20 mouse cellular contexts compared by ENCODE assay signal in the genomic region with DNA sequence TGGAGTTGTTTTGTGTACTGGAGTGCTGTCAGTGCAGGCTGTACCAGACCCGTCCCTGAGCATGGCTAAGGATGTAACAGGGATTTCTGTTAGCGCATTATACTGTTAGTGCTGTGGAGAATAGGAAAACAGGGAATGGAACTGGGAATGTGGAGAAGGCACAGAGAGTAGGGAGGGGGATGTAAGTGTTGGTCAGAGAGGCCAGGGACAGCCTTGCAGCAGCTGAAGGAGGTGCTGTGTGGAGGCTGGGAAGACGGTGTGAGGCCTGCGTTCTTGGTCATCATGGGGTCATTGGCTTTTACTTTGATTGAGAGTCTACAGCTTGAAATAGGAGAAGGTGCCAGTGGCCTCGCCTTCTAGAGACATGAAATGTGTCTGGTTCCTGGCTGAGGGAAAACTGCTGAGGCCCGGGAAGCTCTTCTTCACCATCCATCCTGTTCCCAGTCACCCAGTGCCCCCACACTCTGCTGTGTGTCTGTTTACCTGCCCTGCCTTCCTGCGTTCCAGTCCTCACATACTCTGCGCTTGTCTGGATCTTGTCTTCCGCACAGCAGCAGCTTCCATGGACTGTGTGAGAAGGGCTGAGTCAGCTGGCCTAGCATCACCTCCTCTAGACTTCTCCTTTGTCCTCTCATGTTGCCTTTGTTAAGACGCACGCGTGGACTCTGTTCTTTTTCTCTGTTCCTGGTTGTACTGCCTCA. TPM values are rescaled to one million over a fixed set of nuclear protein-coding genes. Genes with fewer than 3 reads are reported as not detected.
DNase-seq lines count a peak whose midpoint lies in the region; ATAC-seq and TF ChIP-seq lines count a peak whose summit lies in the region.
"Had no signal": no experiment of that assay in that cellular context is flagged by ENCODE, and none has a peak within 500 bp of the region (broad histone marks: within the 10 kb centered on the region; RNA-seq: fewer than 3 reads in every experiment).

No protein-coding gene starts in this region.

- peak overlapping the region; percentile 54; the same call in 1 of the 2 replicates for H3K27ac ChIP-seq in forebrain, embryonic 15.5 days (replicated peaks)
- no peak overlapping the region for H3K27ac ChIP-seq in forebrain, embryonic 11.5 days (ENCODE audit: low read depth, low read length)
- no peak overlapping the region; the same call in 1 of the 2 replicates for H3K27ac ChIP-seq in kidney, embryonic 14.5 days (ENCODE audit: low read depth, low read length)
- no peak overlapping the region for H3K27ac ChIP-seq in midbrain, postnatal 0 days (ENCODE audit: low read depth, low read length)
- H3K27ac ChIP-seq in midbrain, embryonic 11.5 days (ENCODE audit: low read depth, low read length), result no peak overlapping the region
- H3K27ac ChIP-seq: embryonic facial prominence, embryonic 15.5 days; gastrocnemius, adult 2 months; layer of hippocampus, adult 2 months; left cerebral cortex, adult 2 months; limb, embryonic 13.5 days; liver, embryonic 15.5 days had no signal

- H3K9ac ChIP-seq in forebrain, embryonic 15.5 days (replicated peaks), result no peak overlapping the region
- H3K9ac ChIP-seq in forebrain, embryonic 11.5 days (ENCODE audit: low read length), result no peak overlapping the region
- H3K9ac ChIP-seq in kidney, embryonic 14.5 days (ENCODE audit: low read depth, low read length), result no peak overlapping the region
- H3K9ac ChIP-seq in midbrain, postnatal 0 days (replicated peaks; ENCODE audit: low read length, poor library complexity, severe bottlenecking), result no peak overlapping the region
- H3K9ac ChIP-seq in midbrain, embryonic 11.5 days (ENCODE audit: low read length), result no peak overlapping the region
- H3K9ac ChIP-seq: embryonic facial prominence, embryonic 15.5 days; limb, embryonic 13.5 days; liver, embryonic 15.5 days had no signal

- peaks cover 9% of the 10 kb centered on the region; the same call in 1 of the 2 replicates for H3K36me3 ChIP-seq in forebrain, embryonic 15.5 days
- no peaks in the 10 kb centered on the region for H3K36me3 ChIP-seq in forebrain, embryonic 11.5 days (ENCODE audit: control insufficient read depth, insufficient read depth, low read length)
- peaks cover 36% of the 10 kb centered on the region for H3K36me3 ChIP-seq in kidney, embryonic 14.5 days (ENCODE audit: control insufficient read depth, insufficient read depth, low read length)
- H3K36me3 ChIP-seq in midbrain, postnatal 0 days (ENCODE audit: insufficient read depth, low read length), result no peaks in the 10 kb centered on the region
- H3K36me3 ChIP-seq in midbrain, embryonic 11.5 days (ENCODE audit: control insufficient read depth, insufficient read depth, low read length), result no peaks in the 10 kb centered on the region

- WGBS in forebrain, embryonic 15.5 days, result 70% methylated on average over 12 of the region's 12 CpGs
- WGBS in forebrain, embryonic 11.5 days, result 82% methylated on average over 12 of the region's 12 CpGs
- WGBS in kidney, embryonic 14.5 days, result 24% methylated on average over 12 of the region's 12 CpGs
- 71% methylated on average over 12 of the region's 12 CpGs for WGBS in midbrain, postnatal 0 days
- WGBS in midbrain, embryonic 11.5 days, result 82% methylated on average over 12 of the region's 12 CpGs

- peaks cover 13% of the 10 kb centered on the region; the same call in 1 of the 2 replicates for H3K4me1 ChIP-seq in forebrain, embryonic 15.5 days
- H3K4me1 ChIP-seq in forebrain, embryonic 11.5 days (replicated peaks; ENCODE audit: control insufficient read depth, insufficient read depth, low read length), result no peaks in the 10 kb centered on the region; the same call in 1 of the 2 replicates
- H3K4me1 ChIP-seq in kidney, embryonic 14.5 days (ENCODE audit: control insufficient read depth, insufficient read depth, low read length), result 0 out of 2 replicates have a peak, but pooled peaks cover 4% of the 10 kb centered on the region
- no peaks in the 10 kb centered on the region for H3K4me1 ChIP-seq in midbrain, postnatal 0 days (ENCODE audit: insufficient read depth, low read length)
- no peaks in the 10 kb centered on the region for H3K4me1 ChIP-seq in midbrain, embryonic 11.5 days (ENCODE audit: control insufficient read depth, insufficient read depth, low read length)
- H3K4me1 ChIP-seq: embryonic facial prominence, embryonic 15.5 days had no signal

- no peak for TF ChIP-seq CTCF in midbrain, postnatal 0 days (IDR thresholded peaks at IDR 0.05)

- H3K9me3 ChIP-seq in forebrain, embryonic 15.5 days, result no peaks in the 10 kb centered on the region
- no peaks in the 10 kb centered on the region for H3K9me3 ChIP-seq in forebrain, embryonic 11.5 days (ENCODE audit: control insufficient read depth, low read length)
- H3K9me3 ChIP-seq in kidney, embryonic 14.5 days (ENCODE audit: control insufficient read depth, low read length), result no peaks in the 10 kb centered on the region
- no peaks in the 10 kb centered on the region for H3K9me3 ChIP-seq in midbrain, postnatal 0 days (ENCODE audit: low read length)
- H3K9me3 ChIP-seq in midbrain, embryonic 11.5 days (ENCODE audit: control insufficient read depth, low read length), result no peaks in the 10 kb centered on the region
- H3K9me3 ChIP-seq: embryonic facial prominence, embryonic 15.5 days; limb, embryonic 13.5 days; liver, embryonic 15.5 days had no signal

- no peak overlapping the region for H3K4me2 ChIP-seq in forebrain, embryonic 15.5 days (replicated peaks)
- no peak overlapping the region for H3K4me2 ChIP-seq in forebrain, embryonic 11.5 days (ENCODE audit: low read depth, low read length, severe bottlenecking)
- no peak overlapping the region for H3K4me2 ChIP-seq in kidney, embryonic 14.5 days (replicated peaks; ENCODE audit: low read depth, low read length)
- H3K4me2 ChIP-seq in midbrain, postnatal 0 days (ENCODE audit: low read depth, low read length, poor library complexity, severe bottlenecking), result no peak overlapping the region
- H3K4me2 ChIP-seq in midbrain, embryonic 11.5 days, result no peak overlapping the region
- H3K4me2 ChIP-seq: embryonic facial prominence, embryonic 15.5 days; limb, embryonic 13.5 days; liver, embryonic 15.5 days had no signal

- H3K4me3 ChIP-seq in forebrain, embryonic 15.5 days, result no peak overlapping the region
- H3K4me3 ChIP-seq in forebrain, embryonic 11.5 days (ENCODE audit: low read depth, low read length), result no peak overlapping the region
- H3K4me3 ChIP-seq in kidney, embryonic 14.5 days (ENCODE audit: low read length), result no peak overlapping the region
- H3K4me3 ChIP-seq in midbrain, postnatal 0 days (ENCODE audit: low read depth, low read length), result no peak overlapping the region
- no peak overlapping the region for H3K4me3 ChIP-seq in midbrain, embryonic 11.5 days (ENCODE audit: low read depth, low read length)
- H3K4me3 ChIP-seq: embryonic facial prominence, embryonic 15.5 days; gastrocnemius, adult 2 months; layer of hippocampus, adult 2 months; left cerebral cortex, adult 2 months; limb, embryonic 13.5 days; liver, embryonic 15.5 days had no signal

- H3K27me3 ChIP-seq in forebrain, embryonic 15.5 days, result no peaks in the 10 kb centered on the region
- H3K27me3 ChIP-seq in forebrain, embryonic 11.5 days (ENCODE audit: control insufficient read depth, insufficient read depth, low read length), result no peaks in the 10 kb centered on the region
- no peaks in the 10 kb centered on the region for H3K27me3 ChIP-seq in kidney, embryonic 14.5 days (ENCODE audit: control insufficient read depth, insufficient read depth, low read length)
- no peaks in the 10 kb centered on the region for H3K27me3 ChIP-seq in midbrain, postnatal 0 days (ENCODE audit: insufficient read depth, low read length)
- no peaks in the 10 kb centered on the region for H3K27me3 ChIP-seq in midbrain, embryonic 11.5 days (ENCODE audit: control insufficient read depth, insufficient read depth, low read length)
- H3K27me3 ChIP-seq: embryonic facial prominence, embryonic 15.5 days; limb, embryonic 13.5 days; liver, embryonic 15.5 days had no signal

- no peak for DNase-seq in forebrain, embryonic 11.5 days (ENCODE audit: low spot score)
- DNase-seq in kidney, postnatal 14 days, result no peak
- peak; percentile 8 for DNase-seq in midbrain, postnatal 0 days (ENCODE audit: low spot score)
- no peak for DNase-seq in midbrain, embryonic 11.5 days (ENCODE audit: low spot score, missing footprints)
- no peak for DNase-seq in layer of hippocampus, postnatal 36 days
- DNase-seq: adrenal gland, postnatal 10 days; B cell, adult 2 months; cerebellum, adult 18-20 months; cerebellum, postnatal 36 days; gastrocnemius, adult 2 months; heart, postnatal 4 days; kidney, adult 2 months; thymus, postnatal 4 days had no signal

- no peak for ATAC-seq in forebrain, embryonic 15.5 days (replicated peaks)
- no peak for ATAC-seq in forebrain, embryonic 11.5 days (replicated peaks; ENCODE audit: low FRiP score)
- ATAC-seq in kidney, embryonic 14.5 days (ENCODE audit: low FRiP score, low TSS enrichment), result peak; percentile 66
- no peak for ATAC-seq in midbrain, postnatal 0 days (ENCODE audit: low FRiP score)
- ATAC-seq in midbrain, embryonic 11.5 days (ENCODE audit: low FRiP score), result no peak

RNA-seq across cellular contexts. Expression of gene Vrk1, which starts 50.0 kb away (rescaled TPM):
- 73.6 and 81.7 TPM in 2 replicates for polyA plus RNA-seq in forebrain, embryonic 15.5 days (2015; fragmentation: Nextera tagmentation; extraction: Ambion mirVana)
- polyA plus RNA-seq in forebrain, embryonic 11.5 days (2014; fragmentation: Nextera tagmentation; extraction: Ambion mirVana), result 114 and 115 TPM in 2 replicates
- polyA plus RNA-seq in kidney, embryonic 14.5 days (2014; fragmentation: Nextera tagmentation; extraction: Ambion mirVana), result 79.0 and 84.8 TPM in 2 replicates
- 9.4 and 24.5 TPM in 2 replicates for total RNA-seq in midbrain, postnatal 0 days (2014; rRNA removed)
- polyA plus RNA-seq in midbrain, postnatal 0 days (2015; fragmentation: Nextera tagmentation; extraction: Ambion mirVana), result 29.2 and 30.3 TPM in 2 replicates
- polyA plus RNA-seq in midbrain, embryonic 11.5 days (2014; fragmentation: Nextera tagmentation; extraction: Ambion mirVana), result 98.0 and 106 TPM in 2 replicates
- 10 to 100 TPM; 14.9 to 17.3 TPM for total RNA-seq in layer of hippocampus, postnatal 36 days (2021)
